Mouse (Mus musculus) MEL (cell line): ENCODE measurements around the gene 4930415O20Rik. TPM values are rescaled to one million over a fixed set of nuclear protein-coding genes. Genes with fewer than 3 reads are reported as not detected.
A peak's percentile ranks its signal among the peaks of the same experiment; 100 is the strongest.

Experiments
- DNase-seq: peaks from one replicate; pipeline ENCODE4 v3.0.0; 2011; ENCODE audit warnings: low read depth, low spot score
- H3K27ac ChIP-seq: 2 replicates; pipeline ENCODE4 v1.5.1; 2012; ENCODE audit warnings: low read depth, mild to moderate bottlenecking, control low read depth, low read length, moderate library complexity; ENCODE audit not compliant: control insufficient read depth
- H3K27me3 ChIP-seq, 2 experiments: fragments of 150-350 bp in 1 of 2; sonication (generic) in 1 of 2; 2 replicates each; pipeline ENCODE4 v1.6.1; 2012; ENCODE audit warnings: low read length in 2 of 2, mild to moderate bottlenecking in 2 of 2, improper control_type of control experiment in 1 of 2, moderate library complexity in 1 of 2; ENCODE audit not compliant: insufficient read depth in 2 of 2, control insufficient read depth in 1 of 2
- H3K36me3 ChIP-seq, 2 experiments: 2 replicates each; pipeline ENCODE4 v1.6.1; 2012 to 2014; ENCODE audit warnings: low read length in 2 of 2, improper control_type of control experiment in 1 of 2, inconsistent platforms in 1 of 2, mild to moderate bottlenecking in 1 of 2; ENCODE audit not compliant: insufficient read depth in 2 of 2, control insufficient read depth in 1 of 2
- H3K4me1 ChIP-seq, 2 experiments: fragments of 150-350 bp in 1 of 2; sonication (generic) in 1 of 2; 2 replicates each; pipeline ENCODE4 v1.6.1; 2012; ENCODE audit warnings: low read length in 2 of 2, improper control_type of control experiment in 1 of 2, mild to moderate bottlenecking in 1 of 2; ENCODE audit not compliant: insufficient read depth in 2 of 2, control insufficient read depth in 1 of 2
- H3K4me3 ChIP-seq, 2 experiments: fragments of 150-350 bp in 1 of 2; sonication (generic) in 1 of 2; 2 replicates each; pipeline ENCODE4 v1.5.1; 2012; ENCODE audit warnings: low read depth in 2 of 2, low read length in 2 of 2, mild to moderate bottlenecking in 2 of 2, moderate library complexity in 2 of 2, control low read depth in 1 of 2, improper control_type of control experiment in 1 of 2; ENCODE audit not compliant: control insufficient read depth in 1 of 2, insufficient read depth in 1 of 2
- H3K79me2 ChIP-seq: 2 replicates; pipeline ENCODE4 v1.6.1; 2012; ENCODE audit warnings: mild to moderate bottlenecking, low read length, moderate library complexity; ENCODE audit not compliant: control insufficient read depth, poor library complexity, insufficient read depth
- H3K9ac ChIP-seq: 2 replicates; pipeline ENCODE4 v1.6.1; 2012; ENCODE audit warnings: low read depth, mild to moderate bottlenecking, control low read depth, low read length, moderate library complexity; ENCODE audit not compliant: control insufficient read depth, poor library complexity, severe bottlenecking
- H3K9me3 ChIP-seq: fragments of 150-350 bp; sonication (generic); replicated peaks from 2 replicates; pipeline ENCODE4 v1.6.1; 2012; ENCODE audit warnings: mild to moderate bottlenecking, low read length, improper control_type of control experiment, moderate library complexity; ENCODE audit not compliant: insufficient read depth
- BHLHE40 ChIP-seq: IDR thresholded peaks from 2 replicates; pipeline ENCODE4 v1.6.1; 2012; ENCODE audit warnings: low read depth, mild to moderate bottlenecking, inconsistent platforms, low read length, improper control_type of control experiment, borderline replicate concordance
- CHD2 ChIP-seq: IDR thresholded peaks from 2 replicates; pipeline ENCODE4 v1.6.1; 2011; ENCODE audit warnings: low read length, improper control_type of control experiment
- E2F4 ChIP-seq: IDR thresholded peaks from 2 replicates; pipeline ENCODE4 v1.6.1; 2011; ENCODE audit warnings: low read depth, low read length, improper control_type of control experiment, borderline replicate concordance
- ELF1 ChIP-seq: IDR thresholded peaks from 2 replicates; pipeline ENCODE4 v1.6.1; 2014; ENCODE audit warnings: low read depth, mild to moderate bottlenecking, inconsistent platforms, low read length, improper control_type of control experiment, moderate library complexity
- EP300 ChIP-seq, 2 experiments: IDR thresholded peaks; 2 replicates each; pipeline ENCODE4 v1.6.1; 2011; ENCODE audit warnings: improper control_type of control experiment in 2 of 2, low read length in 2 of 2, low read depth in 1 of 2, mild to moderate bottlenecking in 1 of 2
- ETS1 ChIP-seq: IDR thresholded peaks from 2 replicates; pipeline ENCODE4 v1.6.1; 2012; ENCODE audit warnings: low read depth, mild to moderate bottlenecking, inconsistent platforms, low read length, improper control_type of control experiment, moderate library complexity
- GATA1 ChIP-seq: IDR thresholded peaks from 2 replicates; pipeline ENCODE4 v1.6.1; 2011; ENCODE audit warnings: low read depth, low read length, improper control_type of control experiment
- HCFC1 ChIP-seq: IDR thresholded peaks from 2 replicates; pipeline ENCODE4 v1.6.1; 2012; ENCODE audit warnings: low read depth, mild to moderate bottlenecking, inconsistent platforms, low read length, improper control_type of control experiment, moderate library complexity
- KAT2A ChIP-seq: conservative IDR thresholded peaks from 2 replicates; pipeline ENCODE4 v1.6.1; 2012; ENCODE audit warnings: low read depth, low read length, improper control_type of control experiment, inconsistent platforms
- MAFK ChIP-seq: IDR thresholded peaks from 2 replicates; pipeline ENCODE4 v1.6.1; 2011; ENCODE audit warnings: low read depth, mild to moderate bottlenecking, low read length, improper control_type of control experiment, borderline replicate concordance
- MAX ChIP-seq: IDR thresholded peaks from 2 replicates; pipeline ENCODE4 v1.6.1; 2011; ENCODE audit warnings: low read length, improper control_type of control experiment
- MAZ ChIP-seq: IDR thresholded peaks from 2 replicates; pipeline ENCODE4 v1.6.1; 2012; ENCODE audit warnings: low read depth, mild to moderate bottlenecking, inconsistent platforms, low read length, improper control_type of control experiment
- MEF2A ChIP-seq: IDR thresholded peaks from 2 replicates; pipeline ENCODE4 v1.6.1; 2014; ENCODE audit warnings: low read depth, mild to moderate bottlenecking, inconsistent platforms, low read length, improper control_type of control experiment; ENCODE audit not compliant: poor library complexity, insufficient replicate concordance, severe bottlenecking; ENCODE audit errors: extremely low read depth
- MXI1 ChIP-seq: IDR thresholded peaks from 2 replicates; pipeline ENCODE4 v1.6.1; 2011; ENCODE audit warnings: mild to moderate bottlenecking, low read depth, low read length, improper control_type of control experiment
- MYB ChIP-seq: IDR thresholded peaks from 2 replicates; pipeline ENCODE4 v1.6.1; 2011; ENCODE audit warnings: mild to moderate bottlenecking, low read depth, low read length, improper control_type of control experiment
- MYC ChIP-seq: IDR thresholded peaks from 2 replicates; pipeline ENCODE4 v1.6.1; 2011; ENCODE audit warnings: low read depth, mild to moderate bottlenecking, low read length, improper control_type of control experiment, moderate library complexity
- NELFE ChIP-seq: IDR thresholded peaks from 2 replicates; pipeline ENCODE4 v1.6.1; 2011; ENCODE audit warnings: low read depth, low read length, improper control_type of control experiment
- NRF1 ChIP-seq: IDR thresholded peaks from 2 replicates; pipeline ENCODE4 v1.6.1; 2014; ENCODE audit warnings: low read depth, mild to moderate bottlenecking, inconsistent platforms, low read length, improper control_type of control experiment, moderate library complexity; ENCODE audit not compliant: poor library complexity, insufficient read depth, severe bottlenecking
- POLR2A ChIP-seq, 2 experiments: IDR thresholded peaks; 2 replicates each; pipeline ENCODE4 v1.6.1; 2011 to 2012; ENCODE audit warnings: low read length in 2 of 2, mild to moderate bottlenecking in 2 of 2, control low read depth in 1 of 2, improper control_type of control experiment in 1 of 2, low read depth in 1 of 2, moderate library complexity in 1 of 2; ENCODE audit not compliant: control insufficient read depth in 1 of 2, insufficient read depth in 1 of 2, poor library complexity in 1 of 2
- POLR2AphosphoS5 ChIP-seq: IDR thresholded peaks from 2 replicates; pipeline ENCODE4 v1.6.1; 2012; ENCODE audit warnings: low read depth, borderline replicate concordance, mild to moderate bottlenecking, inconsistent platforms, low read length, moderate library complexity, mixed read lengths
- RAD21 ChIP-seq: IDR thresholded peaks from 2 replicates; pipeline ENCODE4 v1.6.1; 2011; ENCODE audit warnings: mild to moderate bottlenecking, low read depth, low read length, improper control_type of control experiment
- RCOR1 ChIP-seq: IDR thresholded peaks from 2 replicates; pipeline ENCODE4 v1.6.1; 2012; ENCODE audit warnings: low read depth, mild to moderate bottlenecking, inconsistent platforms, low read length, improper control_type of control experiment
- SIN3A ChIP-seq: IDR thresholded peaks from 2 replicates; pipeline ENCODE4 v1.6.1; 2012; ENCODE audit warnings: low read length, improper control_type of control experiment, inconsistent platforms
- SMC3 ChIP-seq: IDR thresholded peaks from 2 replicates; pipeline ENCODE4 v1.6.1; 2011; ENCODE audit warnings: low read depth, low read length, improper control_type of control experiment
- TAL1 ChIP-seq: IDR thresholded peaks from 2 replicates; pipeline ENCODE4 v1.6.1; 2012; ENCODE audit warnings: mild to moderate bottlenecking, inconsistent platforms, low read length, moderate library complexity, mixed read lengths
- TBP ChIP-seq: IDR thresholded peaks from 2 replicates; pipeline ENCODE4 v1.8.0; 2011; ENCODE audit warnings: low read depth, low read length, improper control_type of control experiment
- TCF12 ChIP-seq: IDR thresholded peaks from 2 replicates; pipeline ENCODE4 v1.6.1; 2014; ENCODE audit warnings: low read depth, mild to moderate bottlenecking, inconsistent platforms, low read length, improper control_type of control experiment, moderate library complexity
- UBTF ChIP-seq: IDR thresholded peaks from 2 replicates; pipeline ENCODE4 v1.6.1; 2012; ENCODE audit warnings: low read depth, mild to moderate bottlenecking, inconsistent platforms, low read length, improper control_type of control experiment, moderate library complexity, borderline replicate concordance; ENCODE audit not compliant: insufficient read depth
- USF2 ChIP-seq, 2 experiments: IDR thresholded peaks; 2 replicates each; pipeline ENCODE4 v1.6.1; 2011 to 2012; ENCODE audit warnings: improper control_type of control experiment in 2 of 2, low read length in 2 of 2, borderline replicate concordance in 1 of 2, inconsistent platforms in 1 of 2, low read depth in 1 of 2, mild to moderate bottlenecking in 1 of 2; ENCODE audit not compliant: insufficient read depth in 1 of 2
- ZC3H11A ChIP-seq: IDR thresholded peaks from 2 replicates; pipeline ENCODE4 v1.6.1; 2012; ENCODE audit warnings: low read depth, mild to moderate bottlenecking, inconsistent platforms, low read length, improper control_type of control experiment
- ZMIZ1 ChIP-seq: IDR thresholded peaks from 2 replicates; pipeline ENCODE4 v1.6.1; 2012; ENCODE audit warnings: low read depth, mild to moderate bottlenecking, inconsistent platforms, low read length, improper control_type of control experiment, moderate library complexity
- ZNF384 ChIP-seq: IDR thresholded peaks from 2 replicates; pipeline ENCODE4 v1.6.1; 2012; ENCODE audit warnings: low read depth, mild to moderate bottlenecking, inconsistent platforms, low read length, improper control_type of control experiment
- polyA plus RNA-seq, 2 experiments: library from polyadenylated mRNA; stranded (reverse) in 1 of 2; unstranded in 1 of 2; fragments of >175 nt in 1 of 2; fragments of >200 nt in 1 of 2; gene quantifications; 2 replicates each; pipeline versions ENCODE4 v1.2.1 to v1.2.4; 2012; ENCODE audit warnings: low replicate concordance in 2 of 2, low read depth in 1 of 2; ENCODE audit not compliant: insufficient read length in 2 of 2, insufficient read depth in 1 of 2, missing spikeins in 1 of 2
- total RNA-seq: library from RNA; depleted of rRNA; stranded (reverse); fragments of 300-350 nt; gene quantifications from 2 replicates; pipeline ENCODE4 v1.2.3, GENCODE M21; 2012

Gene 4930415O20Rik
- total and polyA plus RNA-seq, 3 experiments: 0.31 to 0.50 TPM; not detected in 1

- TF ChIP-seq UBTF (0 out of 2 replicates have a peak, but pooled peaks have one; percentile 43), BHLHE40 (no peak), E2F4 (no peak)
Measured at GRCm38 (mm10) chr15:98602191-98602881, 31.5 kb downstream of the 4930415O20Rik start (continued).

- Histone ChIP-seq H3K79me2 (peaks cover 63% of the 10 kb centered on the region), H3K4me1 (peaks cover 35 to 64% of the 10 kb centered on the region in 2 experiments), H3K27ac (peak overlapping the region; percentile 92), H3K9me3 (no peaks in the 10 kb centered on the region), H3K36me3 (peaks cover 16 to 53% of the 10 kb centered on the region in 2 experiments), H3K4me3 (peak overlapping the region; percentile 40), H3K27me3 (no peaks in the 10 kb centered on the region), H3K9ac (peak overlapping the region; percentile 72)
- peak; percentile 90 for DNase-seq
- TF ChIP-seq ZNF384 (no peak), MYB (0 out of 2 replicates have a peak, but pooled peaks have one; percentile 29), E2F4 (no peak), EP300 (IDR thresholded peaks at IDR 0.05; ENCODE audit: low read depth in 1 of 2, low read length in 2 of 2) (peak; percentile 74 to 83), POLR2AphosphoS5 (no peak), TCF12 (peak; percentile 84), NELFE (no peak), KAT2A (no peak; the same call in 1 of the 2 replicates), TBP (peak; percentile 50; the same call in 1 of the 2 replicates), MXI1 (peak; percentile 70), CHD2 (no peak), ETS1 (peak; percentile 97), NRF1 (no peak), HCFC1 (peak; percentile 54; the same call in 1 of the 2 replicates), SIN3A (peak; percentile 95), ELF1 (peak; percentile 55), RAD21 (no peak), MYC (no peak; the same call in 1 of the 2 replicates), MAZ (peak; percentile 97), GATA1 (peak; percentile 46), ZC3H11A (no peak), ZMIZ1 (peak; percentile 50; the same call in 1 of the 2 replicates), MAX (no peak), TAL1 (peak; percentile 30; the same call in 1 of the 2 replicates), BHLHE40 (0 out of 2 replicates have a peak, but pooled peaks have one; percentile 19), POLR2A (IDR thresholded peaks at IDR 0.05; ENCODE audit: control insufficient read depth in 1 of 2, insufficient read depth in 1 of 2, low read depth in 1 of 2, low read length in 2 of 2, poor library complexity in 1 of 2) (peak in 1 of 2 experiments; percentile 51; a peak in 2 of 4 replicates), USF2 (IDR thresholded peaks at IDR 0.05; ENCODE audit: borderline replicate concordance in 1 of 2, insufficient read depth in 1 of 2, low read depth in 1 of 2, low read length in 2 of 2) (no peak), RCOR1 (peak; percentile 67; the same call in 1 of the 2 replicates), SMC3 (peak; percentile 4; the same call in 1 of the 2 replicates), MAFK (no peak), MEF2A (no peak)
Measured at GRCm38 (mm10) chr15:98602921-98603458, 32.2 kb downstream of the 4930415O20Rik start.
